Mouse (Mus musculus) G1E (cell line): ENCODE data around the gene Ptbp1.

Experiments used
- CTCF ChIP-seq: IDR thresholded peaks from 2 replicates; pipeline ENCODE4 v1.5.1; 2012; ENCODE audit warnings: low read depth, low read length, inconsistent platforms, mixed read lengths
- GATA1 ChIP-seq: IDR thresholded peaks from 2 replicates; pipeline ENCODE4 v1.6.1; 2012; ENCODE audit warnings: borderline replicate concordance, low read length, inconsistent platforms, mixed read lengths
- POLR2AphosphoS5 ChIP-seq: IDR thresholded peaks from 2 replicates; pipeline ENCODE4 v1.6.1; 2012; ENCODE audit warnings: low read depth, low read length, inconsistent platforms; ENCODE audit not compliant: insufficient replicate concordance

DNA sequence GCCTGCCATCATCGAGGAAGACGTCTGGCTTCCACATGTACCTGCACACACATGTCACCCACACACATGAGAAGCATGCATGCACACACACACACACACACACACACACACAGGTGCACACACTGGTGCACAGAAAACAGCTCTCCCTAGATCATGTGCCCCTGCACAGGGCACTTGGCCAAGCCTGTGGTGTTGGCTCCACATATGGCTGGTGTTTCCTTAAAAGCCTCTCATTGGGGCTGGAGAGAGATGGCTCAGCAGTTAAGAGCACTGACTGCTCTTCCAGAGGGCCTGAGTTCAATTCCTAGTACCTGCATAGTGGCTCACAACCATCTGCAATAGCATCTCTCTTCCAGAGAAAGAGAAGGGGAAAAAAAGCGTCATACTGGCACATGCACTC lies 22.6 kb upstream of the Ptbp1 start:
- no peak for TF ChIP-seq CTCF
- TF ChIP-seq POLR2AphosphoS5 = no peak
- no peak for TF ChIP-seq GATA1
